Mouse (Mus musculus) T-cell, adult 2 months (primary cell): ENCODE results near the gene Asap3.
A peak's percentile ranks its signal among the peaks of the same experiment; 100 is the strongest.

Experiments used
- DNase-seq: peaks from one replicate; pipeline ENCODE4 v3.0.0; 2022; ENCODE audit warnings: low spot score

The Asap3 gene

GRCm38 (mm10) chr4:136181367-136181766 is 24.8 kb upstream of the Asap3 start:
- DNase-seq, result no peak

GRCm38 (mm10) chr4:136185375-136185774 is 20.8 kb upstream of the Asap3 start:
- DNase-seq, result no peak

- no peak for DNase-seq
Observed at GRCm38 (mm10) chr4:136186315-136186714, 19.9 kb upstream of the Asap3 start.

- no peak for DNase-seq
Observed at GRCm38 (mm10) chr4:136186739-136187472, 19.3 kb upstream of the Asap3 start.

DNA sequence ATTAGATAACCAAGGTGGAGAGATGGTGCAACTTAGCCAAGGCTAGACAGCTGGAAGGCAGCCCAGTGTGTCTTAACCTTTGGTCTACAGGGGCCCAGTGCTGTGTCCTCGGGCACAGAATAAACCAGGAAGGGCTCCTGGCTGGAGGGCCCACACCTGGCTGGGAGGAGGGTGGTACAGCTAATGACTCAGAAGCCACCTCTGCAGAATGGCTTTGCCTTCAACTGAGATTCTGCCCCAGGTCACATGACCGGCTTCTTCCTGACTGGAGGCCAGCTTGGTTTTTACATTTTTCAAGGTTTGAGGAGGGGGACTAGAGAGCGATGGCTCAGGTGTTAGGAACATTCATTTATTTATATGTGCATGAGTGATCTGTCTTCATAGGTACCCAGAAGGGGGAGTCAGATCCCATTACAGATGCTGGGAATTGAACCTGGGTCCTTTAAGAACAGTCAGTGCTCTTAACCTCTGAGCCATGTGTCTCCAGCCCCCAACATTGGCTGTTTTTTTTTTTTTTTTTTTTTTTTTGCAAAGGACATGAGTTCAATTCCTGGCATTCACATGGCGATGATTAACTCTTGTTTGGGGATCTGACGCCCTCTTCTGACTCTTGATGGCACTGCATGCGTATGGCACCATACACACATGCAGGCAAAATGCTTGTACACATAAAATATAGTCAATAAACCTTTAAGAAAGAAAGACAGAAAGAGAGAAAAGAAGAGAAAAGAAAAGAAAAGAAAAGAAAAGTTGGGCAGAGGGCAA is 17.0 kb upstream of the Asap3 start:
- DNase-seq, result no peak

GRCm38 (mm10) chr4:136189912-136190311 is 16.3 kb upstream of the Asap3 start:
- peak; percentile 85 for DNase-seq

GRCm38 (mm10) chr4:136193571-136193970 is 12.6 kb upstream of the Asap3 start:
- no peak for DNase-seq

DNA sequence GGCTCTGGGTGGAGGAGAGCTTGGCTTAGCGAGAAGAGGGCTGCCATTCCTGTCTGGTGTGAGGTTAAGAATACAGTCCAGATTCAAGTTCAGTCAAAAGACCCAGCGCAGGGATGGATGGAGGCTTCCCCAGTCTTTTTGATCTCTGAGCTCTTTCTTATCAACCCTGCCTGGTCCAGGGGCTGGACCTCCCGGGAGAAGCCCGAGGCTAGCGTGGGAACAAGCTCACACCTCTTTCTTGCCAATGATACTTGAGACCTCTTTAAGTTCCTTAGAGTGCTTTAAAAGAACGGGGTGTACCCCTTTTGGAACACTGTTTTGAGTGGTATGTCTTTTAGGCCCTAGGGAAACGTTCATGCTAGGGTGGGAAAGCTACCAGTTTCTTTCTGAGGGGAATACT is 11.1 kb upstream of the Asap3 start:
- DNase-seq, result no peak

GRCm38 (mm10) chr4:136195629-136196028 is 10.5 kb upstream of the Asap3 start:
- DNase-seq, result no peak

- DNase-seq, result peak; percentile 56
Observed at GRCm38 (mm10) chr4:136196201-136196600, 10.0 kb upstream of the Asap3 start.

- DNase-seq, result no peak
Observed at GRCm38 (mm10) chr4:136198846-136199245, 7.3 kb upstream of the Asap3 start.

DNA sequence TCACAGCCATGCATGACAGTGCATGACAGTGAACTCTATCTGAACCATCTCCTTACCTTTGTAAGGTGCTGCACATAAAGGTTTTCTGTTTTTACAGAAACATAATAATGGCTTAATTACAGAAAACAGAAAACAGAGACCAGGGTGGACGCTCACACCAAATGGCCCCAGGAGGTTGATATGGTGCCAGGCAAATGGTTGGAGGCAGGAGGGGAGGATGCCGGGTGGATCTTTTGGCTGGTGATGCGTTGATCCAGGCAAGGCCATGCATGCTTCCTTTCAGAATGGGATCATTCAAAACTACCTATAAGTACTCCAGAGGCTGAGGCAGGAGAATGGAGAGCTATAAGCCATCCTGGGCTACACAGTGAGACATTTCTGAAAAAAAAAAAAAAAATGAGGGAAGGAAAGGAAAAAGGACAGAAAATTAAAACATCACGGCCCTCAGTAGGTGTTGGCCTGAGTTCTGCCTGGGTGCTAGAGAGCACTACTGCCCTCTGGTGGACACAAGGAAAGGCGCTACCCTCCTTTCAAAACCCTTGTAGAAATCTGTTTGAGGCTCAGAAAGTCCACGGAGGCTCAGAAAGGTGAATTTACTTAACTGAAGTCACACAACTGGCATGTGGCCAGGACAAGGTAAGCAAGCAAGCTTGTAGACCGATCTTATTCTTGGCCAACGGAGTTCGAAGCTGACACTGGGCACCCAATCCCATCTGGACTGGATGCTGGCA is 6.4 kb upstream of the Asap3 start:
- peak; percentile 59 for DNase-seq

DNA sequence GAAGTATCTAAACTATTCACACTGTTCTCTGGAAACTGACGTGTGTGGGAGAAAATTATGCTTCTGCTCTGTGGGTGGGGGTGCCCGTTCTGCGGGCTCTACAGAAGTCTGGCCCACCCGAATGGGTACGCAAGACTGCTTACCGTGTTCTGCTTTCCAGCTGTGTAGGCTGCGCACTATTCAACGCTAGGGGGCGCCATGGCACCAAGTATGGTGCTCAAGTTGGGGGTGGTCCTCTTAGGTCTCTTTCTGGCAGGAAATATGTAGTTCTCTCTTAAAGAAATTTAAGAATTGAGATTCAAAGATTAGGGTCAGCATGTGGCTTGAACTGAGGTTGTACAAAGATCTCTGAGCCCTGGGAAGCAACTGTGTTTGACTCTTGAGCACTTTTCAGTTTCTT is 3.7 kb upstream of the Asap3 start:
- DNase-seq, result peak; percentile 66

- no peak for DNase-seq
Observed at GRCm38 (mm10) chr4:136204775-136205174, 1.4 kb upstream of the Asap3 start.

- DNase-seq, result no peak
Observed at GRCm38 (mm10) chr4:136206943-136207342, 778 bp downstream of the Asap3 start.

DNA sequence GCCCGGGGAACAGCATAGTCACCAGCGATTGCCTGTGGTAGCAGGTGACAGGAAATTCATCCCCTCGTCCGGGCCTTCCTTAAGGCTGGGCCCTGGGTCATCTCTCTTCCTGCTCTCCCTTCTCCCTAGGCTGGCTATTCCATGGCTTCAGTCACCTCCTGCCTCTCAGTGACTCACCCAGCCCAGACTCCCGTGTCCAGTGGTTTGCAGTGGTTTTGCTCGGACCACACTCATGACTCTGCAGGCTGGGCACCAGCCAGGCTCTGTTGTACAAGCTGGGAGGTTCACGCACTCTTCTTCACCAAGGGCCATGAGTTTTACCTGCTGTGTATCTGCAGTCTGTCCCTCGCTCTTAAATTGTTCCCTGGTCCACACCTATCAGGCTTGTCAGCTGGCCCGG is 4.8 kb downstream of the Asap3 start:
- DNase-seq, result no peak

GRCm38 (mm10) chr4:136213629-136214028 is 7.5 kb downstream of the Asap3 start:
- no peak for DNase-seq

- no peak for DNase-seq
Observed at GRCm38 (mm10) chr4:136214828-136215227, 8.7 kb downstream of the Asap3 start.

GRCm38 (mm10) chr4:136215576-136215975 is 9.4 kb downstream of the Asap3 start:
- no peak for DNase-seq

DNA sequence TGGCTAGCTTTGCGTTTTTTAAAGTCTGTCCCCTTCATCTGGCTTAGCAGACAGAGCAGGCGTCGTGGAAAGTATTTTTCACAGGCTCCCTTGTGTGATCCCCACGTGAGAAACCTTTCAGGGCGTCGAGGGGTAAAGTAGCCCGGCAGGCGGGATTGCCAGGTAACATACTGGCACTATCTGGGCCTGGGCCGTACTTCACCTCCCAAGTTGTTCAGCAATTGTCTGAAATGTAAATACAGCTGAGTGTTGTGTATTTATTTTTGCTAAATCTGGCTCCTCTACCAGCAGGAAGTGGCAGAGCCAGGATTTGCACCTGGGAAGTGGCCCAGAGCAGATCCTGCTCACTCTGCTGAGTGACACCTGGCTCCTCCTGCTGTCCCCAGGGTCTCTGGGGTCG is 10.9 kb downstream of the Asap3 start:
- DNase-seq, result no peak

DNA sequence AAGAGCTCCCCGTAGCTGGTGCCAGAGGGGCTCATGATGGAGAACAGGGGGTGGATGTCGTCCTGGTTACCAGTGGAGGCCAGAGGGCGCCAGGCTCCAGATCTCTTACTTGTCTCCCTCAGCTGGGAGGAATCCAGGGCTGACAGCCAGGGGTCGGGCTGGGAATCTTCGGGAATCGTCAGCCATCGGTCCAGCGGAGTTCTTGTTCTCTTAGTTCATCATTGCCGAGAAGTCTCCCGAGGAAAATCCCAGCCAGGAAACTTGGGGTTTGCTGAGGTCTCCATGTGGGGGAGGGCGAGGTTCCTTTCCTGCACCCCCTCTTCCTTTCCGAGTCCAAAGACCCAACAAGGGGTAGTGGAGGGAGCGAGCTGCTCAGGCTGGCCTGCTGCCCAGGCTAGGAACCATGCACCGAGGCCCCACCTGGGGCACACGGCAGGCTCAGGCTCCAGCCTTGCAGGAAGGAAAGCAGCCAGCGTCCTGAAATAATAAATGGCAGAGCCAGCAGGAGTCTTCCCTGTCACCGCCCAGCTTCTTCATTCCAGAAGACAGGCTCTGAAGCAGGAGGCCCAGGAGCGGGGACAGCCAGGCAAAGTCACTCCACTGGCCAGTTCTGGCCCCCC is 12.5 kb downstream of the Asap3 start:
- DNase-seq, result no peak

GRCm38 (mm10) chr4:136220133-136220775 is 14.1 kb downstream of the Asap3 start:
- DNase-seq, result no peak
